Mouse (Mus musculus): ENCODE measurements at regions not wholly inside any gene's neighbourhood (a gene's known extent, or its start where the extent isn't known, plus 50 kb on each side); places are given as distances from the start of the nearest gene placed in this dataset.
A peak's percentile ranks its signal among the peaks of the same experiment; 100 is the strongest.

DNA sequence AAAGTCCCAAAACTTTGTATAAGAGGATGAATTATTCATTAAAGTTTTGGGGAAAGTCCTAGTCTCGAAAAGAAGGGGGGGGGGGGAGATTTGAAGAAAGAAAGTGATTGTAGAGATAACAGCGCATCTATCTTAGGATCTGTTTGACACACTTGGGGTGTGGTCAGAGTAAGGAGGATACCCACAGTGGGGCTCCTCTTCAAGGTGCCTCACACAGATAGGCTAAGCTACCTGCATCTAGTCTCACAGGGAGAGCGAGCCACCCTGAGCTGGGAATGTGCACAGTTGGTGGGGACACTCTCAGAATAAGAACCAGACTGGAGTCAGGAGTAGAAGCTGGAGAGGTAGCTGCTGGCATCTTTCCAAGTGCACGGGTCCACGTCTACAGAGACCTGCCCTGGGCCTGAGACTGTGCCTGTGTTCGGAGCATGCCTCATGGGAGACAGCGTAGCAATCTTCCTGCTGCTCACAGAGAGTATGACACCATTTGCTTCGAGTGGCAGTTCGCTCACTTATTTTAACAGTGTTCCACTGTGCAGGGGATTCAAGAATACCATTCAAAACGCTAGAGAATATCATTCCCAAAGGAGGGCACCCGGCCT lies 208.9 kb upstream of the Tcerg1l start:
- Histone ChIP-seq H3K27ac (ENCODE audit: insufficient read depth, low read length) (no peak overlapping the region), H3K4me1 (ENCODE audit: control insufficient read depth, insufficient read depth, low read length) (no peaks in the 10 kb centered on the region), H3K4me3 (ENCODE audit: insufficient read depth, low read length) (no peak overlapping the region)
- no peak for TF ChIP-seq POLR2A (IDR thresholded peaks at IDR 0.05; ENCODE audit: extremely low read depth, insufficient read depth, low read length)
- TF ChIP-seq CTCF (IDR thresholded peaks at IDR 0.05; ENCODE audit: extremely low read depth, insufficient read depth, low read length), result no peak

DNA sequence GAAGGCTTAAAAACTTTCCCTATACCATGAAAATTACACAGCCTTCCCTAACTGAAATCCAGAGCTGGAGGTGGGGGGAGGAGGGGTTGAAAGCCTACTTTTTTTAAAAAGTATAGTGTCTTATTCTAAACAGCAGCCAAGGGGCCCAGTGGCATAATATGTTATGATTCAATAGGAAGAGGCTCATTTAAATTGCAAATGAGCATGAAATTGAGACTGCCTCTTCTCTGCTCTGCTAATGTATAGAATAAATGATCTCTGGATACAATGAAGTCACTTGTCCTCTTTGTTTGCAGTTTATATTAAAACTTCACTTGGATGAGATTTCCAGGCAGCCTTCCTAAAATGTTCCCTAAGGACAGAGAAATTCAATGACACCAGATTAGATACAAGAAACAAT lies 208.4 kb upstream of the Tcerg1l start:
- H3K4me1 ChIP-seq (ENCODE audit: control insufficient read depth, insufficient read depth, low read length), result no peaks in the 10 kb centered on the region
- no peak overlapping the region for H3K4me3 ChIP-seq (ENCODE audit: insufficient read depth, low read length)
- no peak overlapping the region for H3K27ac ChIP-seq (ENCODE audit: insufficient read depth, low read length)
- no peak for TF ChIP-seq POLR2A (IDR thresholded peaks at IDR 0.05; ENCODE audit: extremely low read depth, insufficient read depth, low read length)
- no peak for TF ChIP-seq CTCF (IDR thresholded peaks at IDR 0.05; ENCODE audit: extremely low read depth, insufficient read depth, low read length)

- no peaks in the 10 kb centered on the region for H3K4me1 ChIP-seq (ENCODE audit: control insufficient read depth, insufficient read depth, low read length)
- no peak overlapping the region for H3K27ac ChIP-seq (ENCODE audit: insufficient read depth, low read length)
- TF ChIP-seq POLR2A (IDR thresholded peaks at IDR 0.05; ENCODE audit: extremely low read depth, insufficient read depth, low read length), result no peak
- no peak for TF ChIP-seq CTCF (IDR thresholded peaks at IDR 0.05; ENCODE audit: extremely low read depth, insufficient read depth, low read length)
- H3K4me3 ChIP-seq (ENCODE audit: insufficient read depth, low read length), result no peak overlapping the region
Observed at GRCm38 (mm10) chr7:138601749-138602148, 204.2 kb upstream of the Tcerg1l start.

- no peak for TF ChIP-seq CTCF (IDR thresholded peaks at IDR 0.05; ENCODE audit: extremely low read depth, insufficient read depth, low read length)
- TF ChIP-seq POLR2A (IDR thresholded peaks at IDR 0.05; ENCODE audit: extremely low read depth, insufficient read depth, low read length), result no peak
- no peak overlapping the region for H3K4me3 ChIP-seq (ENCODE audit: insufficient read depth, low read length)
Observed at GRCm38 (mm10) chr7:138593344-138593743, 195.8 kb upstream of the Tcerg1l start.

DNA sequence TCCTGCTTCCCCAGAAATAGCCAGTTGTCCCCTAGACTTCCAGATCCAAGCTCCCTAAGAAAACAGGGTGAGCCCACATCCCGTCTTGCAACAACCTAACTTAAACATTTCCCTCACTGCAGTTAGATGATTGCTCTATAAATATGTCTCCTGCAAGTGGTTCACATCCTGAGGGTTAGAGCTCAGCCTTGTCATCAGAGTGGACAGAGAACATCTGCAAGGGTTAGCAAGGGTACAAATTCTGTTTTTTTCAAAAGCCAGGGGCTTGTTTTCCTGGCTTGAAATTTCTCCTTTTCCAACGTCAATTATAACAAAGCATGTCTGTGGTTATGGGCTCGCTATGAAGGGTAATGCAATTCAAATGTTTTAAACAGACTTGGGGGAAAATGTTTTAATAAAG lies 169.8 kb upstream of the Tcerg1l start:
- no peak for TF ChIP-seq POLR2A (IDR thresholded peaks at IDR 0.05; ENCODE audit: extremely low read depth, insufficient read depth, low read length)
- no peak for TF ChIP-seq CTCF (IDR thresholded peaks at IDR 0.05; ENCODE audit: extremely low read depth, insufficient read depth, low read length)
- Histone ChIP-seq H3K4me1 (ENCODE audit: control insufficient read depth, insufficient read depth, low read length) (no peaks in the 10 kb centered on the region), H3K4me3 (ENCODE audit: insufficient read depth, low read length) (no peak overlapping the region), H3K27ac (ENCODE audit: insufficient read depth, low read length) (no peak overlapping the region)

More at GRCm38 (mm10) chr7:138593344-138593743, 195.8 kb upstream of the Tcerg1l start:
- H3K27ac ChIP-seq (ENCODE audit: insufficient read depth, low read length), result no peak overlapping the region
- H3K4me1 ChIP-seq (ENCODE audit: control insufficient read depth, insufficient read depth, low read length), result no peaks in the 10 kb centered on the region

- no peak overlapping the region for H3K4me3 ChIP-seq (ENCODE audit: insufficient read depth, low read length)
- no peaks in the 10 kb centered on the region; the same call in 1 of the 2 replicates for H3K4me1 ChIP-seq (ENCODE audit: control insufficient read depth, insufficient read depth, low read length)
- no peak for TF ChIP-seq CTCF (IDR thresholded peaks at IDR 0.05; ENCODE audit: extremely low read depth, insufficient read depth, low read length)
- TF ChIP-seq POLR2A (IDR thresholded peaks at IDR 0.05; ENCODE audit: extremely low read depth, insufficient read depth, low read length), result no peak
- no peak overlapping the region for H3K27ac ChIP-seq (ENCODE audit: insufficient read depth, low read length)
Observed at GRCm38 (mm10) chr7:138551629-138552028, 154.1 kb upstream of the Tcerg1l start.

DNA sequence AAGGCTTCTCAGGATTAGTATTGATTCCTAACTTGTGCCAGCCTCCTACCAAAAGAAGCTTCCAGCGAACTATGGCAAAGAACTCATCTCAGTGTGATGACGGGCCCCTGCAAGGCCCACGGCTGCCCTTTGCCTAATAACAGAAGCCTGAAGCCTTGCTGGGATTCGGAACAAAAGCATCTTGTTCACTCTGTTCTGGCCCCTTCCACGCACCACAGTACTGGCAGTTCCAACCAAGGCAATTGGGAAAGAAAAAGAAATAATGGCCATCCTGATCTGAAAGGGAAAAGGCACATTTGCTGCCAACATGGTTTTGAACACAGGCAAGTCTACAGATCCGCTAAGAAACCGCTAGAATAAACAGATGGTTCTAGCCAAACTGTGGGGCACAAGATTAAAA lies 150.4 kb upstream of the Tcerg1l start:
- no peak overlapping the region for H3K4me3 ChIP-seq (ENCODE audit: insufficient read depth, low read length)
- TF ChIP-seq CTCF (IDR thresholded peaks at IDR 0.05; ENCODE audit: extremely low read depth, insufficient read depth, low read length) (no peak), POLR2A (IDR thresholded peaks at IDR 0.05; ENCODE audit: extremely low read depth, insufficient read depth, low read length) (no peak)
- peak overlapping the region; percentile 70; the same call in 1 of the 2 replicates for H3K27ac ChIP-seq (ENCODE audit: insufficient read depth, low read length)
- H3K4me1 ChIP-seq (ENCODE audit: control insufficient read depth, insufficient read depth, low read length), result no peaks in the 10 kb centered on the region; the same call in 1 of the 2 replicates

DNA sequence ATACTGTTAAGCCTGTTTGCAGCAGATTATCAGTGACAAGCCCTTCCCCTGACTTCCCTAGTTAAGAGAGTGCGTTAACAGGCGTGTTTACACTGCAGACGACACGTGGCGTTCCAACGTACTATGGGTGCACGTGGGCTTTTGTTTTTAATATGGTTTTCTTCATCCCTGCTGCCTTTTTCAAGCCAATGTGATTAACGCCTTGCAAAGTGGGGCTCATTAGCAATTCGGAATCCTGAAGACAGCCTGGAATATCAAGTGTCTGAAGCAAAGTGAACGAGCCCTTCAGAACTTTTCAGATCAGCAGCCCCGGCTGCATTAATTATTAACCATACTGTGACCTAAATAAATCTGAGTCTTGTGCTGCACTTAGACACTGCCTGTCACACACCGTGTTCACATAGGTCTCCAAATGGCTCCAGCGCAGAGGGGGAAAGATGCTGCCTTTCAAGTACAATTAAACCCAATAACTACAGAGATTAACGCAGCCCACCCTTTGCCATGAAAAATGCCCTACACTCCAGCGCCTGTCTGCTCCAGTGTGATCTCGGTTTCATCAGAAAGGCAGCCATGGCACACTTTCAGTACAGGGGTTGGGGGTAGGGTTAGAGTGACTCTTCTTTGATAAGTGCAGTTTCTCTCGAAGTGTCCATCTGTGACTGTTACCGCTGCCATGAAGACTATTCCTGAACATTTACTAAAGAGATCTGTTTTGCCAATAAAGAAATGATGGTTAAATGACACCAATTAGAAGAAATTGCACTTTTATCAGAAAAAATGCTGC lies 140.7 kb upstream of the Tcerg1l start:
- Histone ChIP-seq H3K4me1 (ENCODE audit: control insufficient read depth, insufficient read depth, low read length) (no peaks in the 10 kb centered on the region), H3K27ac (ENCODE audit: insufficient read depth, low read length) (no peak overlapping the region), H3K4me3 (ENCODE audit: insufficient read depth, low read length) (no peak overlapping the region)
- TF ChIP-seq POLR2A (IDR thresholded peaks at IDR 0.05; ENCODE audit: extremely low read depth, insufficient read depth, low read length), result no peak
- TF ChIP-seq CTCF (IDR thresholded peaks at IDR 0.05; ENCODE audit: extremely low read depth, insufficient read depth, low read length), result no peak

DNA sequence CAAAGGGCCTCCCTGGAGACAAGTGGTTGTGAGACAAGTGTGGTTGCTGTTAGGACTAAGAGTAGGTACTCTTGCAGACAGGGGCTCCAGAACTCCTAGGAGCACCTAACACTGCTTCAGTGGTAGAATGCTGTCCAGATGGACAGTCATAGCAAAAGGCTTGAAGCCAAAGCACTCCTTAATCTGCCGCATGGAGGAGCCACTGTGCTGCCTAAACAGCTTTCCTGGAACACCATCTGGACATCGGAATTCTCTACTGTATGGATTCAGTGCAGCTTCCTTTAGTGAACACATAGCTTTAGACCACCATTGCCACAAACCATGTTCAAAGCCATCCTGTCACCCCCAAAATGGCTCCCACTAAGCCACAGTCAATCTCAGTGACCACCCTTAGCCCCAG lies 128.6 kb upstream of the Tcerg1l start:
- no peak overlapping the region for H3K27ac ChIP-seq (ENCODE audit: insufficient read depth, low read length)
- H3K4me1 ChIP-seq (ENCODE audit: control insufficient read depth, insufficient read depth, low read length), result no peaks in the 10 kb centered on the region
- no peak for TF ChIP-seq POLR2A (IDR thresholded peaks at IDR 0.05; ENCODE audit: extremely low read depth, insufficient read depth, low read length)
- peak; percentile 35; the same call in 1 of the 2 replicates for TF ChIP-seq CTCF (IDR thresholded peaks at IDR 0.05; ENCODE audit: extremely low read depth, insufficient read depth, low read length)
- no peak overlapping the region for H3K4me3 ChIP-seq (ENCODE audit: insufficient read depth, low read length)

- H3K27ac ChIP-seq (ENCODE audit: insufficient read depth, low read length), result no peak overlapping the region
- H3K4me1 ChIP-seq (ENCODE audit: control insufficient read depth, insufficient read depth, low read length), result no peaks in the 10 kb centered on the region
- no peak for TF ChIP-seq POLR2A (IDR thresholded peaks at IDR 0.05; ENCODE audit: extremely low read depth, insufficient read depth, low read length)
- TF ChIP-seq CTCF (IDR thresholded peaks at IDR 0.05; ENCODE audit: extremely low read depth, insufficient read depth, low read length), result no peak
- H3K4me3 ChIP-seq (ENCODE audit: insufficient read depth, low read length), result no peak overlapping the region
Observed at GRCm38 (mm10) chr7:138524936-138525335, 127.4 kb upstream of the Tcerg1l start.
